Mouse (Mus musculus): ENCODE measurements around the gene Gm10229. TPM values are rescaled to one million over a fixed set of nuclear protein-coding genes. Genes with fewer than 3 reads are reported as not detected.
"Not testable (repeated sequence)": the region's sequence is repeated elsewhere in the genome, so short reads cannot be mapped to it uniquely, and the experiment has no call there.

The Gm10229 gene
- not detected in 2 replicates for polyA plus RNA-seq (2014; fragmentation: Nextera tagmentation; extraction: Ambion mirVana)

DNA sequence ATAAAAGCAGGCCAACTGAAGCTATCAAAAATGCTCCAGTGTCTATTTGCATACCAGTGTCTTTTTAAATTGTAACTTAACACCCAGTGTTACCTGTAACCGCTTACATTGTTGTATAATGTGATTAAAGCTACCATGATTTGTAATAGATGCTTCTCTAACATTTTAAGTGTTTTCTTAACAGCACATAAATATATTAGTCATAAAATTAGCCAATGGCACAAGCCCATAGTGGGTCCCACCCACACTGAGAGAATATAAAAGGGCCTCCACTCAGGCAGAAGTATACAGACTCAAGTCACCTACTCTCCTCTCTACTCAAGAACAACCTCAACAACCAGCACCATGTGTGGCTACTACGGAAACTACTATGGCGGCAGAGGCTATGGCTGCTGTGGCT, at the start of gene Gm10229:
Gm10229 (plus strand) TSS at position 301 of the 400 bp plus-strand sequence.
- DNase-seq (ENCODE audit: low spot score); H3K9ac ChIP-seq (ENCODE audit: low read depth, low read length); H3K4me2 ChIP-seq; H3K4me1 ChIP-seq (replicated peaks; ENCODE audit: control insufficient read depth, insufficient read depth, low read length); H3K9me3 ChIP-seq (ENCODE audit: control insufficient read depth, low read length); H3K36me3 ChIP-seq (ENCODE audit: control insufficient read depth, insufficient read depth, low read length); ATAC-seq (replicated peaks; ENCODE audit: low FRiP score); H3K27me3 ChIP-seq (replicated peaks; ENCODE audit: control insufficient read depth, insufficient read depth, low read length); H3K4me3 ChIP-seq (ENCODE audit: low read depth, low read length); H3K27ac ChIP-seq (ENCODE audit: low read depth, low read length): not testable (repeated sequence)
- WGBS, result 81% methylated on average over 1 of the region's 3 CpGs

DNA sequence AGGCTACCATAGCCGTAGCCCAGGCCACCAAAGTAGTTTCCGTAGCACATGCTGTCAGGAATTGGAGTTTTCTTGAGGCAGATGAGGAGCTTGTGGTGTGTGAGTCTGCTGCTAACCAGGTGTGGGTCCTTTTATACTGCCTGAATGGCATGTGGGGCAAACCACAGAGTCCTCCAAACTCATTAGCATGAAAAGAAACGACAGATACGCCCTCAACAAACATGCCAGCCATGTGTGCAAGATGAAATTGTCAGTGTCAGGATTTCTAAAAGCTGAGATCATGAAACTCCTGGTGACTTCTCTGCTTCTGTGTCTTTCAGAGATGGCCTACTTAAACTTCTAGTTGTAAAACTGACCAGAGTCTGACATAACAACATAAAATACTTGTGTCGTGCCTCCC, 4.4 kb upstream of the Gm10229 start, which contains the start of gene Krtap22-2:
Krtap22-2 (minus strand) TSS at position 101 of the 400 bp plus-strand sequence.
- WGBS, result 78% methylated on average over 5 of the region's 5 CpGs
- Histone ChIP-seq H3K27ac (ENCODE audit: low read depth, low read length) (no peak within 1 kb of the TSS), H3K9ac (ENCODE audit: low read depth, low read length) (no peak within 1 kb of the TSS), H3K27me3 (replicated peaks; ENCODE audit: control insufficient read depth, insufficient read depth, low read length) (no peaks in the 10 kb centered on the region), H3K4me2 (no peak within 1 kb of the TSS), H3K4me1 (replicated peaks; ENCODE audit: control insufficient read depth, insufficient read depth, low read length) (no peaks in the 10 kb centered on the region), H3K9me3 (ENCODE audit: control insufficient read depth, low read length) (peaks cover 3% of the 10 kb centered on the region; the same call in 1 of the 2 replicates), H3K36me3 (ENCODE audit: control insufficient read depth, insufficient read depth, low read length) (no peaks in the 10 kb centered on the region), H3K4me3 (ENCODE audit: low read depth, low read length) (no peak within 1 kb of the TSS)
- no peak for DNase-seq (ENCODE audit: low spot score)
- no peak for ATAC-seq (replicated peaks; ENCODE audit: low FRiP score)

DNA sequence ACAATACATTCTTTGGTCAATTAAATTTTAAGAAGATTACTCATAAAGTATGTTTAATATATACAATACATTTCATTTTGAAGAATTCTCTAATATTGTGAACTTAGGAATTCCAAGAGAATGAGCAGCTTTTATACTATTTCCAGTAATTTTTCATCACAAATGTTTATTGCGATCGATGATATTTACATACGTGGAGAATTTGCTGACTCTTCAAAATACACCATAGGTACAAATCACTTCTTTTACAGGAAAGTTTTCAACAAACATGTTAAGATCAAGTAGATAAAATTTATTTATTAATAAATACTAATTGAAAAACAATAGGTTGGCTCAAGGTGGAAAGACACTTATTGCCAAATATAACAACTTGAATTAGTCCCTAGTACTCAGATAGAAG, 1.1 kb upstream of the Gm10229 start:
- no peak for ATAC-seq (replicated peaks; ENCODE audit: low FRiP score)
- 93% methylated on average over 3 of the region's 3 CpGs for WGBS
- Histone ChIP-seq H3K9ac (ENCODE audit: low read depth, low read length) (no peak overlapping the region), H3K4me2 (no peak overlapping the region), H3K27ac (ENCODE audit: low read depth, low read length) (no peak overlapping the region), H3K9me3 (ENCODE audit: control insufficient read depth, low read length) (peaks cover 3% of the 10 kb centered on the region; the same call in 1 of the 2 replicates), H3K36me3 (ENCODE audit: control insufficient read depth, insufficient read depth, low read length) (no peaks in the 10 kb centered on the region), H3K27me3 (replicated peaks; ENCODE audit: control insufficient read depth, insufficient read depth, low read length) (no peaks in the 10 kb centered on the region), H3K4me3 (ENCODE audit: low read depth, low read length) (no peak overlapping the region), H3K4me1 (replicated peaks; ENCODE audit: control insufficient read depth, insufficient read depth, low read length) (no peaks in the 10 kb centered on the region)
- no peak for DNase-seq (ENCODE audit: low spot score)

DNA sequence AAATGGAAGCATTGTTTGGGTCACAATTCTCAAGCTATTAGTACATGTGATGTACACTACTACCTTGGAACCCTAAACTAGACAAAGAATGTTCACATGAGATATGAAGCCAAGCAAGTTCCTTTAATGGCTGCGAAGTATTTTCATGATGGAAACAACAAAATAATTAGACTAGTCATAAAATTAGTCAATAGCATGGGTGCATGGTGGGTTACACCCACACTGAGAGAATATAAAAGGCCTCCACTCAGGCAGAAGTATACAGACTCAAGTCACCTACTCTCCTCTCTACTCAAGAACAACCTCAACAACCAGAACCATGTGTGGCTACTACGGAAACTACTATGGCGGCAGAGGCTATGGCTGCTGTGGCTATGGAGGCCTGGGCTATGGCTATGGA, 16.3 kb downstream of the Gm10229 start, which contains the start of gene Krtap6-1:
Krtap6-1 (plus strand) TSS at position 301 of the 400 bp plus-strand sequence.
- not testable (repeated sequence) for H3K36me3 ChIP-seq (ENCODE audit: control insufficient read depth, insufficient read depth, low read length); ATAC-seq (replicated peaks; ENCODE audit: low FRiP score); H3K27me3 ChIP-seq (replicated peaks; ENCODE audit: control insufficient read depth, insufficient read depth, low read length); H3K4me3 ChIP-seq (ENCODE audit: low read depth, low read length); H3K4me1 ChIP-seq (replicated peaks; ENCODE audit: control insufficient read depth, insufficient read depth, low read length); H3K4me2 ChIP-seq; H3K9ac ChIP-seq (ENCODE audit: low read depth, low read length); H3K27ac ChIP-seq (ENCODE audit: low read depth, low read length); H3K9me3 ChIP-seq (ENCODE audit: control insufficient read depth, low read length); DNase-seq (ENCODE audit: low spot score)
- 84% methylated on average over 3 of the region's 3 CpGs for WGBS

DNA sequence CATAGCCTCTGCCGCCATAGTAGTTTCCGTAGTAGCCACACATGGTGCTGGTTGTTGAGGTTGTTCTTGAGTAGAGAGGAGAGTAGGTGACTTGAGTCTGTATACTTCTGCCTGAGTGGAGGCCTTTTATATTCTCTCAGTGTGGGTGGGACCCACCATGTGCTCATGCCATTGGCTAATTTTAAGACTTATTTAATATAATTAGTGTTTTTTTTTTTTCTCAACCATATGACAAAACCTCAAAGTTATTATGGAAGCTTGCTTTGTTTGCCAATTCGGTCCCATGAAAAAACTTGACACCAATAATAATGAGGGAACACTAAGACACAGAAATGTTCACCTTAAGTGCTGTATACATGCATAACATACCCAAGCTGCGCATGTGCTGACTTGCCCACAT, 26.3 kb downstream of the Gm10229 start, which contains the start of gene Gm10228:
Gm10228 (minus strand) TSS at position 101 of the 400 bp plus-strand sequence.
- not testable (repeated sequence) for DNase-seq (ENCODE audit: low spot score); ATAC-seq (replicated peaks; ENCODE audit: low FRiP score); H3K27me3 ChIP-seq (replicated peaks; ENCODE audit: control insufficient read depth, insufficient read depth, low read length); H3K9ac ChIP-seq (ENCODE audit: low read depth, low read length); H3K4me1 ChIP-seq (replicated peaks; ENCODE audit: control insufficient read depth, insufficient read depth, low read length); H3K9me3 ChIP-seq (ENCODE audit: control insufficient read depth, low read length); H3K27ac ChIP-seq (ENCODE audit: low read depth, low read length); H3K4me2 ChIP-seq; H3K4me3 ChIP-seq (ENCODE audit: low read depth, low read length); H3K36me3 ChIP-seq (ENCODE audit: control insufficient read depth, insufficient read depth, low read length)
- WGBS, result 76% methylated on average over 2 of the region's 4 CpGs

DNA sequence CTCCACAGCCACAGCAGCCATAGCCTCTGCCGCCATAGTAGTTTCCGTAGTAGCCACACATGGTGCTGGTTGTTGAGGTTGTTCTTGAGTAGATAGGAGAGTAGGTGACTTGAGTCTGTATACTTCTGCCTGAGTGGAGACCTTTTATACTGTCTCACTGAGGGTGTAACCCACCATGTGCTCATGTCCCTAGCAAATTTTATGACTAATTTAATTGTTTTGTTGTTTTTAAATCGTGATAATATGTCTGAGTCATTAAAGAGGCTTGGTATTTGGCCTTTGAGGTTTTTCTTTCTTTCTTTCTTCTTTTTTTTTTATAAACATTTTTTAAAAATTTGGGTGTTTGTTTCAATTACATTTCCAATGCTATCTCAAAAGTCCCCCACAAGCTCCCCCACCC, 32.7 kb downstream of the Gm10229 start, which contains the start of gene Krtap6-5:
Krtap6-5 (minus strand) TSS at position 101 of the 400 bp plus-strand sequence.
- Histone ChIP-seq H3K4me2 (no peak within 1 kb of the TSS), H3K27me3 (replicated peaks; ENCODE audit: control insufficient read depth, insufficient read depth, low read length) (no peaks in the 10 kb centered on the region), H3K4me3 (ENCODE audit: low read depth, low read length) (no peak within 1 kb of the TSS), H3K9ac (ENCODE audit: low read depth, low read length) (no peak within 1 kb of the TSS), H3K4me1 (replicated peaks; ENCODE audit: control insufficient read depth, insufficient read depth, low read length) (no peaks in the 10 kb centered on the region), H3K27ac (ENCODE audit: low read depth, low read length) (no peak within 1 kb of the TSS), H3K36me3 (ENCODE audit: control insufficient read depth, insufficient read depth, low read length) (no peaks in the 10 kb centered on the region), H3K9me3 (ENCODE audit: control insufficient read depth, low read length) (no peaks in the 10 kb centered on the region)
- ATAC-seq (replicated peaks; ENCODE audit: low FRiP score), result no peak
- WGBS, result 77% methylated on average over 3 of the region's 3 CpGs
- DNase-seq (ENCODE audit: low spot score), result no peak

DNA sequence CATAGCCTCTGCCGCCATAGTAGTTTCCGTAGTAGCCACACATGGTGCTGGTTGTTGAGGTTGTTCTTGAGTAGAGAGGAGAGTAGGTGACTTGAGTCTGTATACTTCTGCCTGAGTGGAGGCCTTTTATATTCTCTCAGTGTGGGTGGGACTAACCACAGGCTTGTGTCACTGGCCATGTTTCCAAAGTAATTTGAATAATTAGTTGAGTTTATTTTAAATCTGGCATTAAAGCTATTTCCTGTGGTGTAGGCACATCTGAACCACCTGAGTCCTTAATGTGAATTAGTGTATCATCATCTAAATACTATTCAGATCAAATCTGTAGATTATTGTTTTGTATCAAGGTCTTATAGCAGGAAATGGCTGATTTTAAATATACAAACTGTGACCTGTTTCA, 48.8 kb downstream of the Gm10229 start, which contains the start of gene 1110025L11Rik:
1110025L11Rik (minus strand) TSS at position 101 of the 400 bp plus-strand sequence.
- H3K4me1 ChIP-seq (replicated peaks; ENCODE audit: control insufficient read depth, insufficient read depth, low read length); H3K9ac ChIP-seq (ENCODE audit: low read depth, low read length); ATAC-seq (replicated peaks; ENCODE audit: low FRiP score); H3K4me3 ChIP-seq (ENCODE audit: low read depth, low read length); H3K36me3 ChIP-seq (ENCODE audit: control insufficient read depth, insufficient read depth, low read length); H3K9me3 ChIP-seq (ENCODE audit: control insufficient read depth, low read length); H3K4me2 ChIP-seq; DNase-seq (ENCODE audit: low spot score); H3K27me3 ChIP-seq (replicated peaks; ENCODE audit: control insufficient read depth, insufficient read depth, low read length); H3K27ac ChIP-seq (ENCODE audit: low read depth, low read length): not testable (repeated sequence)
- WGBS, result no CpG with 5 or more reads among the region's 2 CpGs

Other genes starting within 250 kb of the Gm10229 start
- not detected in 2 replicates for gene 2310057N15Rik, start 241.1 kb upstream of the Gm10229 start, polyA plus RNA-seq (2014; fragmentation: Nextera tagmentation; extraction: Ambion mirVana)
- not detected in 2 replicates for gene Gm5965, start 237.4 kb upstream of the Gm10229 start, polyA plus RNA-seq (2014; fragmentation: Nextera tagmentation; extraction: Ambion mirVana)
- not detected in 2 replicates for gene Gm20741, start 203.1 kb upstream of the Gm10229 start, polyA plus RNA-seq (2014; fragmentation: Nextera tagmentation; extraction: Ambion mirVana)
- gene Krtap15, start 195.1 kb upstream of the Gm10229 start, polyA plus RNA-seq (2014; fragmentation: Nextera tagmentation; extraction: Ambion mirVana), result 0.22 TPM in 1 of 2 replicates, not detected in the other
- not detected in 2 replicates for gene Krtap14, start 189.1 kb upstream of the Gm10229 start, polyA plus RNA-seq (2014; fragmentation: Nextera tagmentation; extraction: Ambion mirVana)
- gene Krtap19-1, start 145.9 kb upstream of the Gm10229 start, polyA plus RNA-seq (2014; fragmentation: Nextera tagmentation; extraction: Ambion mirVana), result not detected in 2 replicates
- not detected in 2 replicates for gene Krtap19-2, start 141.0 kb upstream of the Gm10229 start, polyA plus RNA-seq (2014; fragmentation: Nextera tagmentation; extraction: Ambion mirVana)
- not detected in 2 replicates for gene Krtap19-3, start 137.2 kb upstream of the Gm10229 start, polyA plus RNA-seq (2014; fragmentation: Nextera tagmentation; extraction: Ambion mirVana)
- gene Krtap19-4, start 130.2 kb upstream of the Gm10229 start, polyA plus RNA-seq (2014; fragmentation: Nextera tagmentation; extraction: Ambion mirVana), result not detected in 2 replicates
- not detected in 2 replicates for gene Krtap19-5, start 118.8 kb upstream of the Gm10229 start, polyA plus RNA-seq (2014; fragmentation: Nextera tagmentation; extraction: Ambion mirVana)
- gene Krtap19-9b, start 83.0 kb upstream of the Gm10229 start, polyA plus RNA-seq (2014; fragmentation: Nextera tagmentation; extraction: Ambion mirVana), result not detected in 2 replicates
- gene Krtap16-3, start 52.4 kb upstream of the Gm10229 start, polyA plus RNA-seq (2014; fragmentation: Nextera tagmentation; extraction: Ambion mirVana), result not detected in 2 replicates
- gene Krtap22-2, start 4.5 kb upstream of the Gm10229 start, polyA plus RNA-seq (2014; fragmentation: Nextera tagmentation; extraction: Ambion mirVana), result not detected in 2 replicates
- not detected in 2 replicates for gene Krtap6-1, start 16.4 kb downstream of the Gm10229 start, polyA plus RNA-seq (2014; fragmentation: Nextera tagmentation; extraction: Ambion mirVana)
- gene Gm10228, start 26.2 kb downstream of the Gm10229 start, polyA plus RNA-seq (2014; fragmentation: Nextera tagmentation; extraction: Ambion mirVana), result not detected in 2 replicates
- gene Krtap6-5, start 32.6 kb downstream of the Gm10229 start, polyA plus RNA-seq (2014; fragmentation: Nextera tagmentation; extraction: Ambion mirVana), result not detected in 2 replicates
- gene 1110025L11Rik, start 48.7 kb downstream of the Gm10229 start, polyA plus RNA-seq (2014; fragmentation: Nextera tagmentation; extraction: Ambion mirVana), result not detected in 2 replicates
- gene Krtap6-3, start 68.7 kb downstream of the Gm10229 start, polyA plus RNA-seq (2014; fragmentation: Nextera tagmentation; extraction: Ambion mirVana), result not detected in 2 replicates
- gene Gm6358, start 125.6 kb downstream of the Gm10229 start, polyA plus RNA-seq (2014; fragmentation: Nextera tagmentation; extraction: Ambion mirVana), result not detected in 2 replicates
- gene Gm10061, start 135.8 kb downstream of the Gm10229 start, polyA plus RNA-seq (2014; fragmentation: Nextera tagmentation; extraction: Ambion mirVana), result not detected in 2 replicates
- gene Gm9789, start 142.7 kb downstream of the Gm10229 start, polyA plus RNA-seq (2014; fragmentation: Nextera tagmentation; extraction: Ambion mirVana), result not detected in 2 replicates
- not detected in 2 replicates for gene Gm7735, start 154.2 kb downstream of the Gm10229 start, polyA plus RNA-seq (2014; fragmentation: Nextera tagmentation; extraction: Ambion mirVana)
- gene 1110057P08Rik, start 159.5 kb downstream of the Gm10229 start, polyA plus RNA-seq (2014; fragmentation: Nextera tagmentation; extraction: Ambion mirVana), result not detected in 2 replicates
- not detected in 2 replicates for gene Krtap20-2, start 190.6 kb downstream of the Gm10229 start, polyA plus RNA-seq (2014; fragmentation: Nextera tagmentation; extraction: Ambion mirVana)

Measured in liver, embryonic 11.5 days (tissue).